Mouse (Mus musculus) brain, adult 2 months (tissue): ENCODE results near the gene Gnas.

ENCODE experiments used
- DNase-seq: peaks from one replicate; pipeline ENCODE4 v3.0.0; 2011; ENCODE audit warnings: low read depth, low spot score

The Gnas gene

DNA sequence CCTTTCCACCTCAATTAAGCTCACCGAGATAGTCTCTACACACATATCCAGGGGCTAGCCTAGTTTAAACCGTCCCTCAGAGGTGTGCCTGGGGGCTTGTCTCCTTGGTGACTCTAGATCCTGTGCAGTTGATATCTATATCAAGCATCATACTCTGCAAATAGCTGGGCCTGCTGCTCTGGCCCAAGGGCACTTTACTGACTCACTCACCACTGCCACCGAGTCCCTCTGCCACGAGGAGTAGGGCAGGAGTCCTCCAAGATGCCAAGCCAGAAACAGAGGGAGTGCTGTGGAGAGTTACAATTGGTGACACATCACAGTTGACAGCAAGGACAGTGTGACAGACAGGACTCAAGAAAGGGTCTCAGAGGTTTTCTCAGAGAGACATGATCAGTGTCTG, 75.5 kb downstream of the Gnas start:
- DNase-seq: no peak

DNA sequence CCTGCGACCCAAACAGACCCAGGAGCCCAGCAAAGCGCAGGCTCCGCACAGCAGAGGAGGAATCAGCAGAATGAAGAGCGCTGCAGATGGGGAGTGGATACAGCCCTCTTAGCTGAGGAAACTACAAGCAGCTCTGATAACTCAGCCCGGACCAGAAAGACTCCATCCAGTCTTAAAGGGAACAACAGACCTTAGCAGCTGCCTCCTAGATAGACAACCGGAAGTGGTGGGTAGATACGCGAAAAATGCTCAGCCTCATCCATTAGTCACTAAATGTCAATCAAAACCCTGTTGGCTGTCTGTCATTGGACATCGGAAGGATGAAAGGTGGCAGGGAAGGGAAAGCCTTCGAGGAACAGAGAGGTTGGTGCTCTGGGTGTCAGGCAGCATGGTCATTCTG, 82.5 kb downstream of the Gnas start:
- DNase-seq: no peak

DNA sequence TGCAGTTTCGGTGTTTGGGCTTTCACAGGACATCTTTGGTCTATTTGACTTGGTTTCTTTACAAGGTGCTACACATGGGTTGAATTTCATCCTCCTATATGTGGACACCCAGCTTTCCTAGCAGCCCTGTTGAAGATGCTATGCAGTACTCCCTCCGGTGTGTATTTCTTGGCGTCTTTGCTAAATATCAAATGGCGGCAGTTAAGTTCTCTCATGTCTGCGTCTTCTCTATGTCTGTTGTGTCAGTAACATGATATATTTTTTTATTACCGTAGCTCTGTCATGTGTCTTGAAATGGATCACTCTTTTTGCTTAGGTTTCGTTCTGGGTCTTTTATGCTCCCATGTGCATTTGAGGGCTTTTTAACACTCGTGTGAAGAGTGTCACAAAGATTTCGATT, 96.9 kb downstream of the Gnas start:
- no peak for DNase-seq

DNA sequence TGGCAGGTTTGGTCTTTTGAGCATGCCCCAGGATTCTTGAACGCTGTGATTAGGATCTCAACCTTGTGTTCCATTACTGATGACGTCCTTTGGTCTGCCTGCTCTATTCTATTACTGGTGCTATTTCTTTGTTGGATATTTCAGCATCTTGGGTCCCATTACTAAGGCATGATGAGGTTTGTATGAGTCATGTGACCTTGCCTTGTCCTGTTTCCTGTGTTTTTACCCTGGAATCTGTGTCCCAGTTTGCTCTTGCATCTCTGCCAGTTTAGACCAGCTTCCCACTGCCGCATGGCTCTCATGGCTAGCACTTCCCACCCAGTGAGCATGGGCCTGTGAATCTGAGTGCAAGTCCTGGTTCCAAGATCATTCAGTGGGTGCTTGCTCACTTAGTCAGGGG, 107.8 kb downstream of the Gnas start:
- DNase-seq: no peak

DNA sequence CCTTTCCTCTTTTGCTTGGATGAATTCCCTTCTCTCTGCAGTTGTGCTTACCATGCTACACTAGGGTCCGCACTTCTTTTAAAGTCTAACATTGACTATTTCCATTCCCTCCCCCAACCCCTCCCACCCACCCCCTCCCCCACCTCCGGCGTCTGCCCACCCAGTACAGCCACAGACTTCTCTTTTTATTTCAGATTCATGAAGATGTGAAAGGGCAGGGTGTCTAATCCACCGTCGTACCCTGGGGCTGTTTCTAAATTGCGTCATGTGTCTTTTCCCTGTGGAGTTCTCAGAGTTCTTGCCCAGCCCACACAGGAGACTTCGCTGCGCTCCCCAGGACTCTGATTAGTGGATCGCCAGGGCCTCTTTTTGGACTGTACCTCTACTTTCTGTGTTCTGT, 108.4 kb downstream of the Gnas start:
- DNase-seq: no peak

DNA sequence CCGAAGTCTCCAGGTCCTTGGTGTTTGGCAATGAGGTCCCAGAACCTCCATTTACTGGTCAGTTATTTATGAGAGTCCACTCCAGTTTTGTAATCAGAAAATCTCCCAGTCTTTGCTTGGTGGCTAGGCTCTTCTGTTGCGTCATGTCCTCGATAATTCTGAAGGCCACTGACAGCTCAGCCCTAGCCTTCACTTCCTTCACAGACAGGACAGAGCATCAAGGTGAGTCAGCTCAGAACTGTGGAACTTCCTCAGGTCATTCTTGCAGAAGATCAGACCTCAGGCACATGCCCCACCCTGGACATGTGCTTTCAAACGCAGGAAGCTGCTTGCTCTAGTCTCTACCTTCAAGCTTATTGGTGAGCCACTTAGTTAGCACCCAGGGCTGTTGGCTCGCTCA, 109.3 kb downstream of the Gnas start:
- DNase-seq: no peak
